Comparison of ENCODE assay signal across 8 mouse cellular contexts in genomic region chr8:123655351-123655779, GRCm38 (mm10). TPM values are rescaled to one million over a fixed set of nuclear protein-coding genes. Genes with fewer than 3 reads are reported as not detected.
A peak's percentile ranks its signal among the peaks of the same experiment; 100 is the strongest.
DNase-seq lines count a peak whose midpoint lies in the region; ATAC-seq and TF ChIP-seq lines count a peak whose summit lies in the region.

No protein-coding gene starts in this region.

- peaks cover 21% of the 10 kb centered on the region; the same call in 1 of the 2 replicates for H3K4me1 ChIP-seq in kidney, embryonic 14.5 days (ENCODE audit: control insufficient read depth, insufficient read depth, low read length)
- H3K4me1 ChIP-seq in bone marrow, adult 2 months (ENCODE audit: control insufficient read depth, insufficient read depth, low read length), result peaks cover 1% of the 10 kb centered on the region; the same call in 1 of the 2 replicates
- peaks cover 15 to 20% of the 10 kb centered on the region in 2 experiments for H3K4me1 ChIP-seq in heart, embryonic 14.5 days (ENCODE audit: control insufficient read depth in 2 of 2, insufficient read depth in 2 of 2, low read length in 2 of 2)
- H3K4me1 ChIP-seq in lung, embryonic 14.5 days (ENCODE audit: insufficient read depth), result peaks cover 24% of the 10 kb centered on the region
- peaks cover 19% of the 10 kb centered on the region for H3K4me1 ChIP-seq in stomach, embryonic 15.5 days

- H3K4me3 ChIP-seq in kidney, embryonic 14.5 days (ENCODE audit: low read length), result peak overlapping the region; percentile 77
- H3K4me3 ChIP-seq in bone marrow, adult 2 months (replicated peaks; ENCODE audit: control insufficient read depth, low read depth, low read length), result peak overlapping the region; percentile 53
- peak overlapping the region; percentile 80 to 91 for H3K4me3 ChIP-seq in heart, embryonic 14.5 days (ENCODE audit: control insufficient read depth in 1 of 2, insufficient read depth in 1 of 2, low read depth in 1 of 2, low read length in 2 of 2)
- peak overlapping the region; percentile 75 for H3K4me3 ChIP-seq in lung, embryonic 14.5 days (ENCODE audit: low read depth, low read length)
- peak overlapping the region; percentile 81 for H3K4me3 ChIP-seq in stomach, embryonic 15.5 days (replicated peaks)

- no peak for ATAC-seq in kidney, embryonic 14.5 days (ENCODE audit: low FRiP score, low TSS enrichment)
- no peak for ATAC-seq in heart, embryonic 14.5 days (ENCODE audit: insufficient number of reproducible peaks, insufficient read depth, low FRiP score, low read depth)
- ATAC-seq in lung, embryonic 14.5 days (ENCODE audit: insufficient read depth), result no peak
- ATAC-seq in stomach, embryonic 15.5 days (ENCODE audit: insufficient read depth, low FRiP score, low read depth), result no peak

- H3K4me2 ChIP-seq in kidney, embryonic 14.5 days (replicated peaks; ENCODE audit: low read depth, low read length), result peak overlapping the region; percentile 59
- H3K4me2 ChIP-seq in heart, embryonic 14.5 days (ENCODE audit: low read length), result peak overlapping the region; percentile 77
- peak overlapping the region; percentile 82 for H3K4me2 ChIP-seq in lung, embryonic 14.5 days
- H3K4me2 ChIP-seq in stomach, embryonic 15.5 days, result peak overlapping the region; percentile 67

- H3K27ac ChIP-seq in kidney, embryonic 14.5 days (ENCODE audit: low read depth, low read length), result peak overlapping the region; percentile 83; the same call in 1 of the 2 replicates
- H3K27ac ChIP-seq in bone marrow, adult 2 months (ENCODE audit: control insufficient read depth, insufficient read depth, low read depth, low read length, poor library complexity), result peak overlapping the region; percentile 51; the same call in 1 of the 2 replicates
- peak overlapping the region; percentile 64 to 88 for H3K27ac ChIP-seq in heart, embryonic 14.5 days (replicated peaks in 1 of 2; ENCODE audit: control insufficient read depth in 1 of 2, insufficient read depth in 1 of 2, low read depth in 2 of 2, low read length in 2 of 2)
- H3K27ac ChIP-seq in lung, embryonic 14.5 days (ENCODE audit: low read depth), result peak overlapping the region; percentile 89; the same call in 1 of the 2 replicates
- H3K27ac ChIP-seq in stomach, embryonic 15.5 days, result peak overlapping the region; percentile 89

- H3K27me3 ChIP-seq in kidney, embryonic 14.5 days (ENCODE audit: control insufficient read depth, insufficient read depth, low read length), result no peaks in the 10 kb centered on the region
- no peaks in the 10 kb centered on the region for H3K27me3 ChIP-seq in heart, embryonic 14.5 days (ENCODE audit: control insufficient read depth, insufficient read depth, low read length)
- H3K27me3 ChIP-seq in lung, embryonic 14.5 days (ENCODE audit: insufficient read depth, low read length), result no peaks in the 10 kb centered on the region
- H3K27me3 ChIP-seq in stomach, embryonic 15.5 days (replicated peaks), result no peaks in the 10 kb centered on the region

- no peak overlapping the region; the same call in 1 of the 2 replicates for H3K9ac ChIP-seq in kidney, embryonic 14.5 days (ENCODE audit: low read depth, low read length)
- H3K9ac ChIP-seq in heart, embryonic 14.5 days (ENCODE audit: low read length), result peak overlapping the region; percentile 92
- peak overlapping the region; percentile 89 for H3K9ac ChIP-seq in lung, embryonic 14.5 days
- H3K9ac ChIP-seq in stomach, embryonic 15.5 days, result no peak overlapping the region

- TF ChIP-seq CTCF in bone marrow, adult 2 months (IDR thresholded peaks at IDR 0.05; ENCODE audit: control insufficient read depth, insufficient read depth, low read length), result no peak
- TF ChIP-seq CTCF in lung, embryonic 14.5 days (IDR thresholded peaks at IDR 0.05; ENCODE audit: low read depth), result no peak

- TF ChIP-seq POLR2A in bone marrow, adult 2 months (IDR thresholded peaks at IDR 0.05; ENCODE audit: borderline replicate concordance, control insufficient read depth, low read depth, low read length), result no peak

- no peaks in the 10 kb centered on the region for H3K9me3 ChIP-seq in kidney, embryonic 14.5 days (ENCODE audit: control insufficient read depth, low read length)
- no peaks in the 10 kb centered on the region for H3K9me3 ChIP-seq in heart, embryonic 14.5 days (ENCODE audit: control insufficient read depth, low read length)
- H3K9me3 ChIP-seq in lung, embryonic 14.5 days (ENCODE audit: low read depth, low read length), result no peaks in the 10 kb centered on the region
- H3K9me3 ChIP-seq in stomach, embryonic 15.5 days, result no peaks in the 10 kb centered on the region

- WGBS in kidney, embryonic 14.5 days, result 4% methylated on average over 8 of the region's 8 CpGs
- 28% methylated on average over 8 of the region's 8 CpGs for WGBS in bone marrow, adult 2 months
- WGBS in heart, embryonic 14.5 days, result 16% methylated on average over 8 of the region's 8 CpGs
- WGBS in lung, embryonic 14.5 days, result 5% methylated on average over 8 of the region's 8 CpGs
- 17% methylated on average over 8 of the region's 8 CpGs for WGBS in stomach, embryonic 15.5 days

- no peak for DNase-seq in kidney, adult 18-20 months
- peak; percentile 60 for DNase-seq in lung, embryonic 14.5 days
- DNase-seq in thymus, postnatal 0 days (ENCODE audit: low spot score), result no peak
- DNase-seq in kidney, postnatal 36 days, result no peak

- H3K36me3 ChIP-seq in kidney, embryonic 14.5 days (ENCODE audit: control insufficient read depth, insufficient read depth, low read length), result peaks cover 31% of the 10 kb centered on the region
- H3K36me3 ChIP-seq in heart, embryonic 14.5 days (ENCODE audit: control insufficient read depth, insufficient read depth, low read length), result peaks cover 25% of the 10 kb centered on the region
- H3K36me3 ChIP-seq in lung, embryonic 14.5 days (ENCODE audit: insufficient read depth), result peaks cover 34% of the 10 kb centered on the region
- H3K36me3 ChIP-seq in stomach, embryonic 15.5 days, result peaks cover 3% of the 10 kb centered on the region; the same call in 1 of the 2 replicates

RNA-seq across cellular contexts. Expression of gene Rhou, which starts 1.6 kb away (rescaled TPM):
- 9.8 and 11.2 TPM in 2 replicates for polyA plus RNA-seq in kidney, embryonic 14.5 days (2014; fragmentation: Nextera tagmentation; extraction: Ambion mirVana)
- 5.3 and 17.9 TPM in 2 replicates for polyA plus RNA-seq in bone marrow, adult 2 months (2011; ENCODE audit: insufficient read depth, insufficient read length, low replicate concordance, missing spikeins)
- polyA plus RNA-seq in heart, embryonic 14.5 days (2014; fragmentation: Nextera tagmentation; extraction: Ambion mirVana), result 10.0 and 11.4 TPM in 2 replicates
- polyA plus RNA-seq in lung, embryonic 14.5 days (2014; fragmentation: Nextera tagmentation; extraction: Ambion mirVana), result 12.3 and 12.9 TPM in 2 replicates
- 8.9 and 9.6 TPM in 2 replicates for polyA plus RNA-seq in stomach, embryonic 15.5 days (2015; fragmentation: Nextera tagmentation; extraction: Ambion mirVana)
- 0.66 and 0.96 TPM in 2 replicates for polyA plus RNA-seq in thymus, postnatal 0 days (2015; fragmentation: Nextera tagmentation; extraction: Ambion mirVana)

Comparison
In these comparisons a context has a peak if more than half of its experiments do, and no peak if none do; other contexts are left out.
1. H3K9ac ChIP-seq: peak in heart, embryonic 14.5 days (single experiment) and lung, embryonic 14.5 days (single experiment); none in kidney, embryonic 14.5 days (single experiment) and stomach, embryonic 15.5 days (single experiment).
2. Peak in every context shown above with its lines, with median percentiles within 50 percentile points of each other: H3K27ac ChIP-seq, H3K4me2 ChIP-seq and H3K4me3 ChIP-seq.